Mouse (Mus musculus) ovary, adult 18-20 months (tissue): ENCODE measurements around the gene Hspe1.

ENCODE experiments used
- DNase-seq: peaks from one replicate; pipeline ENCODE4 v3.0.0; 2022; ENCODE audit warnings: low spot score, mixed read lengths

Gene Hspe1

GRCm38 (mm10) chr1:55135846-55136245 lies 47.9 kb downstream of the Hspe1 start:
- no peak for DNase-seq
